Mouse (Mus musculus) left cerebral cortex, postnatal 36 days (tissue): ENCODE data around the gene Arsj. TPM values are rescaled to one million over a fixed set of nuclear protein-coding genes. Genes with fewer than 3 reads are reported as not detected.
A peak's percentile ranks its signal among the peaks of the same experiment; 100 is the strongest.

Experiments used
- DNase-seq, 2 experiments: peaks; one replicate each; pipeline ENCODE4 v3.0.0; 2021 to 2022; ENCODE audit warnings: low spot score in 2 of 2, mixed read lengths in 1 of 2
- intact Hi-C: fragments of 180-260 bp; cut with DNase I; formaldehyde crosslinking; loops from one replicate; pipeline ENCODE4 v1.15.1; 2025
- total RNA-seq, 2 experiments: library from RNA; stranded (reverse); gene quantifications; 2 replicates each; pipeline ENCODE4 v1.2.3; 2021

The Arsj gene
- 1 to 10 TPM; 2.0 to 3.2 TPM for total RNA-seq

- DNase-seq, result peak; percentile 40 to 60
- intact Hi-C loops, result no loop called here
These were observed at the start of gene Arsj for GRCm38 (mm10) chr3:126363568-126364505. Arsj (plus strand) TSS chr3:126363684.

- DNase-seq, result no peak
- intact Hi-C loops, result no loop called here
These were observed 38.5 kb upstream of the Arsj start for GRCm38 (mm10) chr3:126324872-126325498.

DNA sequence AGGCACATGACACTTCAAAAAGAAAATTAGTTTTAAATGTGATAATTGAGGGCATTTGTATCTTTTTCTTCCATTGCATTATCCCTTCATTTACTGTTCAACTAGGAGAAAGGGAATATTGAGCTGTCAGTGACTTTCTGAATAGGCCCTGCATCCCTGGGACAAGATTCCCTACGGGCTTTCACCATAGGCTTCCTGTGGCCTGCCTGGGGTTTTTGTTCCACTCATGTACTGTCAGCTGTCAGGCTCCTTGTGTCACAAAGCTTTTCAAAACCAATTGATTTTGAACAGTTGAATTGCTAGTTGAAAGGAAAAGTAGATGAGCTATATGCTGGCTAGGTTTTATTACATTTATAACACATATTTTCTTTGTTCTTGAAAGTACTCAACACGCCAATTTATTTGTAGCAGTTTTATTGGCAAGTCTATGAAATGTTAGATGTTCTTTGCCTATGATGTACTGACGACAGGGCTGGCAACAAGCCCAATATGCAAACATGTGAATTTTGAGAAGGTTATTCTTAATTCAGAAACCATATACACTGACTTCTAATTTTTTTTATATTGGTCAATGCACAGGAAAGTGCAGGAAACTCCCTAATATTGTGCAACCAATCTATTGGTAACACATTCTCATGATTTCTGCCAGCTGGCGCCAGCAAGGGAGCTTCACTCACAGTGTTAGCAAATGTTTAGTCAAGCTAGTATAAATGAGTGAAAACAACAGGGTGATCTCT is 37.4 kb upstream of the Arsj start:
- no peak for DNase-seq

GRCm38 (mm10) chr3:126326628-126327325 is 36.7 kb upstream of the Arsj start:
- no peak for DNase-seq
- intact Hi-C loops, result no loop called here

More for the DNA sequence above, 37.4 kb upstream of the Arsj start:
- intact Hi-C loops, result no loop called here

GRCm38 (mm10) chr3:126335329-126335728 is 28.2 kb upstream of the Arsj start:
- intact Hi-C loops, result no loop called here
- DNase-seq, result no peak

- no peak for DNase-seq
- intact Hi-C loops, result no loop called here
These were observed 18.7 kb upstream of the Arsj start for GRCm38 (mm10) chr3:126344745-126345144.

GRCm38 (mm10) chr3:126359760-126360159 is 3.7 kb upstream of the Arsj start:
- intact Hi-C loops, result no loop called here

DNA sequence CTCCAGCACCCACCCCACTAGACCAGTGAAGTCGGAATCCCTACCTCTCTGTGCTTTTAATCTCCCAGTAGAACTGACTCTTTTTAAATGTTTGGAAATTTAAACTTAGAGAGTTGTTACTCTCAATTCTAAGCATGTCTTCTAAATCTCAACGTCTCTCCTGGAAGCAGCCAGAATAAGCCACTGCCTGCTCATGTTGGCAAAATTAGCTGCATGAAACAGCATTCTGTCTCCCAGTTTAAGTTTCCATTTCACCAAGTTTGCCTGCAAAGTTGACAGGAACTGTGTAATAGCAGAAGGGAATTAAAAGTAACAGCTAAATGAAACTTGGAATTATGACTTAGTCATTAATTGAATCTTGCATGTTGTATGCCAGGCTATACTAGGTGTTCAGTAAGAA is 1.1 kb upstream of the Arsj start:
- intact Hi-C loops, result no loop called here
- no peak for DNase-seq

More at GRCm38 (mm10) chr3:126359760-126360159, 3.7 kb upstream of the Arsj start:
- no peak for DNase-seq

DNA sequence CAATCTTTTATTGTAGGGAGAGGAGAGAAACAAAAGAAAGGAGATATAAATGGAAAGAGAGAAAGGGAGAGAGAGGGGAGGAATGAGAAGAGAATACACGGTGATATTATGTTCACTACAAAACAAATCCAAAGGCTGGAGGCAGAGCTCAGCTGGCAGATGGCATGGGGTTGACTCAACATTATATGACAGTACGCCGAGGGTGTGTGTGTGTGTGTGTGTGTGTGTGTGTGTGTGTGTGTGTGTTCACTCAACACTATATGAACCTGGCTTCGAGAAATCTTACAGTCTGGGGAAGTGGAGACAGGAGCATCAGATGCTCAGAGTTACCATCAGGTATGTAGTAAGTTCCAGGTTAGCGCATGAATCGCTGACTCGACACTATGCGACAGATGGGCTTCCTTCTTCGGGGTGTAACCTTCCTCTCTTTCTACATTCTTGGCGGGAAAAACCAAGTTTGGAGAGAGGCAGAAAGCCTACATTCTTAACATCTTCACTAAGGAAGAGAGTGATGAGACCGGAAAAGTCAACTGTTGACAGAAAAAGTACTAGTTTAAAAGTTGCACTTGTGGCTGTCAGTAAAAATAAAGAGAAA is 456 bp upstream of the Arsj start:
- DNase-seq, result peak; percentile 22 to 41
- intact Hi-C loops, result no loop called here

- DNase-seq, result no peak
- intact Hi-C loops, result no loop called here
These were observed 1.1 kb downstream of the Arsj start for GRCm38 (mm10) chr3:126364555-126364954.

- DNase-seq, result no peak
- intact Hi-C loops, result no loop called here
These were observed 7.1 kb downstream of the Arsj start for GRCm38 (mm10) chr3:126370571-126370970.

GRCm38 (mm10) chr3:126372815-126373545 is 9.5 kb downstream of the Arsj start:
- DNase-seq, result no peak
- intact Hi-C loops, result no loop called here

- DNase-seq, result no peak
- intact Hi-C loops, result no loop called here
These were observed 10.2 kb downstream of the Arsj start for GRCm38 (mm10) chr3:126373721-126374120.

- intact Hi-C loops, result no loop called here
- no peak for DNase-seq
These were observed 15.8 kb downstream of the Arsj start for GRCm38 (mm10) chr3:126379252-126379651.

- intact Hi-C loops, result no loop called here
- no peak for DNase-seq
These were observed 16.2 kb downstream of the Arsj start for GRCm38 (mm10) chr3:126379702-126380101.

DNA sequence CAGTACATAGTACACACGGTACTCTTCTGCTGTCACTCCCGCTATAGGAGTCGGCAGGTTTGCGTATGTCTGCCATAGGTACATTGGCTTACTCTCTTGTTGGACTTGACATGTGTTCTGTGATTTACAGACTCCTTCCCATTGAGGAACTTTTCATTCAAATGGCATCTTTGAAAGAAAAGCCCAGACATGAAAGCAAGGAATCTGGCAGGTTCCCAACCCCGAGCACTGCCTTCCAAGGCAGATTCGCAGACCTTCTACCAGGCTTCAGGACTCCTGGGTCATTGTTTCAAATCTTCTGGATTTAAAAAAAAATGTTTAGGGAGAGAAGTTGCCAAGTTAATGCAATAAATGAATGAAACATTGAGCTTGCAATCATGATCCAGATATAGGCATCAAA is 19.8 kb downstream of the Arsj start:
- DNase-seq, result no peak
- intact Hi-C loops, result no loop called here

- intact Hi-C loops, result no loop called here
- DNase-seq, result no peak
These were observed 21.4 kb downstream of the Arsj start for GRCm38 (mm10) chr3:126384657-126385438.

GRCm38 (mm10) chr3:126397451-126397850 is 34.0 kb downstream of the Arsj start:
- no peak for DNase-seq
- intact Hi-C loops, result no loop called here
